Mouse (Mus musculus) heart, adult 2 months (tissue): Measurements from ENCODE around the gene Mib2. TPM values are rescaled to one million over a fixed set of nuclear protein-coding genes. Genes with fewer than 3 reads are reported as not detected.

Experiments
- DNase-seq, 2 experiments: peaks; one replicate each; pipeline ENCODE4 v3.0.0; 2021
- H3K27ac ChIP-seq: fragments of 200-600 bp; 2 replicates; pipeline ENCODE4 v1.8.1; 2022
- H3K27me3 ChIP-seq: fragments of 200-500 bp; 2 replicates; pipeline ENCODE4 v1.6.1; 2012; ENCODE audit warnings: mild to moderate bottlenecking, low read length, inconsistent platforms, mixed read lengths; ENCODE audit not compliant: control insufficient read depth, insufficient read depth
- H3K36me3 ChIP-seq: fragments of 200-500 bp; 2 replicates; pipeline ENCODE4 v1.6.1; 2012; ENCODE audit warnings: low read length, inconsistent platforms; ENCODE audit not compliant: control insufficient read depth, insufficient read depth
- H3K4me1 ChIP-seq: fragments of 200-500 bp; 2 replicates; pipeline ENCODE4 v1.6.1; 2011; ENCODE audit warnings: low read length; ENCODE audit not compliant: control insufficient read depth, insufficient read depth
- H3K4me3 ChIP-seq: fragments of 200-600 bp; 2 replicates; pipeline ENCODE4 v1.8.1; 2022
- H3K79me2 ChIP-seq: fragments of 200-500 bp; replicated peaks from 2 replicates; pipeline ENCODE4 v1.6.1; 2012; ENCODE audit warnings: mild to moderate bottlenecking, inconsistent platforms, low read length, moderate library complexity, mixed read lengths; ENCODE audit not compliant: control insufficient read depth, insufficient read depth
- H3K9ac ChIP-seq: fragments of 200-500 bp; 2 replicates; pipeline ENCODE4 v1.6.1; 2012; ENCODE audit warnings: low read depth, mild to moderate bottlenecking, control low read depth, inconsistent platforms, low read length, mixed read lengths
- CTCF ChIP-seq: fragments of 200-600 bp; IDR thresholded peaks from 2 replicates; pipeline ENCODE4 v1.8.1; 2022; ENCODE audit warnings: antibody characterized with exemption, mild to moderate bottlenecking, moderate library complexity
- EP300 ChIP-seq: fragments of 200-500 bp; IDR thresholded peaks from 2 replicates; pipeline ENCODE4 v1.6.1; 2011; ENCODE audit warnings: low read depth, low read length, control low read depth; ENCODE audit not compliant: insufficient read depth
- POLR2A ChIP-seq: fragments of 200-500 bp; IDR thresholded peaks from 2 replicates; pipeline ENCODE4 v1.6.1; 2011; ENCODE audit warnings: mild to moderate bottlenecking, low read depth, low read length, control low read depth; ENCODE audit not compliant: insufficient read depth
- WGBS: fragments of 180-500 bp; shearing (Covaris S2); methylation state at CpG from one replicate; pipeline ENCODE4 v1.1.7; 2018; 5-methylcytosine and 5-hydroxymethylcytosine counted together
- intact Hi-C: fragments of 180-260 bp; cut with DNase I; formaldehyde crosslinking; loops from one replicate; pipeline ENCODE4 v1.15.1; 2025
- polyA plus RNA-seq: library from polyadenylated mRNA; depleted of rRNA; stranded (reverse); fragments of >200 nt; gene quantifications from 2 replicates; pipeline ENCODE4 v1.2.3, GENCODE M21; 2012; rRNA removed
- total RNA-seq, 2 experiments: library from RNA; stranded (reverse); gene quantifications; 2 replicates each; pipeline ENCODE4 v1.2.3; 2021

The Mib2 gene
- total and polyA plus RNA-seq, 3 experiments, result 24.9 to 35.8 (median 25.7) TPM

- TF ChIP-seq EP300, result no peak
- no peak for TF ChIP-seq CTCF
- no peak for TF ChIP-seq POLR2A
- WGBS, result 88% methylated on average over 3 of the region's 3 CpGs
- Histone ChIP-seq H3K36me3 (0 out of 2 replicates have a peak, but pooled peaks cover 2% of the 10 kb centered on the region), H3K4me1 (no peaks in the 10 kb centered on the region), H3K27ac (no peak overlapping the region), H3K27me3 (no peaks in the 10 kb centered on the region), H3K9ac (no peak overlapping the region), H3K79me2 (no peaks in the 10 kb centered on the region), H3K4me3 (no peak overlapping the region)
- no peak for DNase-seq
- intact Hi-C loops, result no loop called here
Observed at GRCm38 (mm10) chr4:155611860-155612259, 57.1 kb downstream of the Mib2 start.

- Histone ChIP-seq H3K9ac (no peak overlapping the region), H3K36me3 (peaks cover 3% of the 10 kb centered on the region; the same call in 1 of the 2 replicates), H3K4me3 (no peak overlapping the region), H3K4me1 (no peaks in the 10 kb centered on the region), H3K79me2 (no peaks in the 10 kb centered on the region), H3K27me3 (no peaks in the 10 kb centered on the region), H3K27ac (no peak overlapping the region)
- TF ChIP-seq EP300, result no peak
- no peak for TF ChIP-seq CTCF
- no peak for TF ChIP-seq POLR2A
- no peak for DNase-seq
- intact Hi-C loops, result no loop called here
- 86% methylated on average over 2 of the region's 2 CpGs for WGBS
Observed at GRCm38 (mm10) chr4:155606825-155607224, 62.2 kb downstream of the Mib2 start.

- Histone ChIP-seq H3K27ac (no peak overlapping the region), H3K27me3 (no peaks in the 10 kb centered on the region), H3K4me3 (no peak overlapping the region), H3K9ac (no peak overlapping the region), H3K36me3 (peaks cover 3% of the 10 kb centered on the region; the same call in 1 of the 2 replicates), H3K79me2 (no peaks in the 10 kb centered on the region), H3K4me1 (no peaks in the 10 kb centered on the region)
- DNase-seq, result no peak
- TF ChIP-seq CTCF (no peak), POLR2A (no peak), EP300 (no peak)
- 90% methylated on average over 4 of the region's 4 CpGs for WGBS
- intact Hi-C loops, result no loop called here
Observed at GRCm38 (mm10) chr4:155605132-155605531, 63.9 kb downstream of the Mib2 start.

Other genes starting within 250 kb of the Mib2 start
- 10 to 100 TPM in 1 of 2 experiments, 1 to 10 TPM in 1; 7.0 to 11.2 TPM for gene Tmem52, start 200.1 kb downstream of the Mib2 start, total RNA-seq
- gene Tmem52, start 200.1 kb downstream of the Mib2 start, polyA plus RNA-seq, result 2.1 and 4.8 TPM in 2 replicates
- gene Gnb1, start 177.8 kb downstream of the Mib2 start, total RNA-seq, result 100 to 1,000 TPM; 147 to 151 TPM
- gene Gnb1, start 177.8 kb downstream of the Mib2 start, polyA plus RNA-seq, result 257 and 332 TPM in 2 replicates
- gene Nadk, start 106.8 kb downstream of the Mib2 start, total RNA-seq, result 10 to 100 TPM; 28.4 to 33.2 TPM
- gene Nadk, start 106.8 kb downstream of the Mib2 start, polyA plus RNA-seq, result 42.0 and 49.5 TPM in 2 replicates
- gene Slc35e2, start 67.8 kb downstream of the Mib2 start, total RNA-seq, result 1 to 10 TPM; 6.3 to 8.2 TPM
- 4.1 and 7.2 TPM in 2 replicates for gene Slc35e2, start 67.8 kb downstream of the Mib2 start, polyA plus RNA-seq
- 10 to 100 TPM; 29.3 to 30.2 TPM for gene Cdk11b, start 44.3 kb downstream of the Mib2 start, total RNA-seq
- 17.4 and 20.5 TPM in 2 replicates for gene Cdk11b, start 44.3 kb downstream of the Mib2 start, polyA plus RNA-seq
- gene Gm10563, start 23.8 kb downstream of the Mib2 start, total RNA-seq, result not detected
- gene Gm10563, start 23.8 kb downstream of the Mib2 start, polyA plus RNA-seq, result not detected in 2 replicates
- gene Mmp23, start 15.8 kb downstream of the Mib2 start, total RNA-seq, result 1 to 10 TPM; 7.3 to 7.5 TPM
- 20.7 and 27.0 TPM in 2 replicates for gene Mmp23, start 15.8 kb downstream of the Mib2 start, polyA plus RNA-seq
- 1 to 10 TPM; 1.2 to 1.5 TPM for gene Fndc10, start 25.1 kb upstream of the Mib2 start, total RNA-seq
- 3.5 and 3.9 TPM in 2 replicates for gene Fndc10, start 25.1 kb upstream of the Mib2 start, polyA plus RNA-seq
- gene Ssu72, start 35.6 kb upstream of the Mib2 start, total RNA-seq, result 10 to 100 TPM; 43.6 to 51.6 TPM
- 51.7 and 60.9 TPM in 2 replicates for gene Ssu72, start 35.6 kb upstream of the Mib2 start, polyA plus RNA-seq
- gene Tmem240, start 65.6 kb upstream of the Mib2 start, total RNA-seq, result under 1 TPM; 0.26 to 0.32 TPM
- 0.33 and 0.59 TPM in 2 replicates for gene Tmem240, start 65.6 kb upstream of the Mib2 start, polyA plus RNA-seq
- 10 to 100 TPM; 42.3 to 47.7 TPM for gene Atad3a, start 91.9 kb upstream of the Mib2 start, total RNA-seq
- gene Atad3a, start 91.9 kb upstream of the Mib2 start, polyA plus RNA-seq, result 83.7 and 85.4 TPM in 2 replicates
- 1 to 10 TPM; 6.4 to 9.8 TPM for gene Vwa1, start 105.5 kb upstream of the Mib2 start, total RNA-seq
- 14.4 and 21.7 TPM in 2 replicates for gene Vwa1, start 105.5 kb upstream of the Mib2 start, polyA plus RNA-seq
- 1 to 10 TPM in 1 of 2 experiments, under 1 TPM in 1; 0.84 to 1.1 TPM for gene Tmem88b, start 116.7 kb upstream of the Mib2 start, total RNA-seq
- 0.96 and 2.0 TPM in 2 replicates for gene Tmem88b, start 116.7 kb upstream of the Mib2 start, polyA plus RNA-seq
- gene Ankrd65, start 121.2 kb upstream of the Mib2 start, total RNA-seq, result not detected
- 0.41 TPM in 1 of 2 replicates, not detected in the other for gene Ankrd65, start 121.2 kb upstream of the Mib2 start, polyA plus RNA-seq
- gene Mrpl20, start 133.7 kb upstream of the Mib2 start, total RNA-seq, result 10 to 100 TPM; 69.9 to 77.9 TPM
- gene Mrpl20, start 133.7 kb upstream of the Mib2 start, polyA plus RNA-seq, result 49.6 and 50.7 TPM in 2 replicates
- gene Ccnl2, start 143.3 kb upstream of the Mib2 start, total RNA-seq, result 10 to 100 TPM; 26.6 to 27.4 TPM
- gene Ccnl2, start 143.3 kb upstream of the Mib2 start, polyA plus RNA-seq, result 46.0 and 69.4 TPM in 2 replicates
- gene Aurkaip1, start 162.1 kb upstream of the Mib2 start, total RNA-seq, result 100 to 1,000 TPM in 1 of 2 experiments, 10 to 100 TPM in 1; 99.2 to 117 TPM
- 106 and 125 TPM in 2 replicates for gene Aurkaip1, start 162.1 kb upstream of the Mib2 start, polyA plus RNA-seq
- 10 to 100 TPM; 26.7 to 31.9 TPM for gene Mxra8, start 170.5 kb upstream of the Mib2 start, total RNA-seq
- gene Mxra8, start 170.5 kb upstream of the Mib2 start, polyA plus RNA-seq, result 84.7 and 118 TPM in 2 replicates
- gene Dvl1, start 178.2 kb upstream of the Mib2 start, total RNA-seq, result 10 to 100 TPM; 46.3 to 47.3 TPM
- 62.7 and 64.7 TPM in 2 replicates for gene Dvl1, start 178.2 kb upstream of the Mib2 start, polyA plus RNA-seq
- under 1 TPM; 0.13 to 0.16 TPM for gene Tas1r3, start 194.2 kb upstream of the Mib2 start, total RNA-seq
- gene Tas1r3, start 194.2 kb upstream of the Mib2 start, polyA plus RNA-seq, result 0.32 and 0.35 TPM in 2 replicates
- gene Cptp, start 200.2 kb upstream of the Mib2 start, total RNA-seq, result 1 to 10 TPM; 5.1 to 6.9 TPM
- gene Cptp, start 200.2 kb upstream of the Mib2 start, polyA plus RNA-seq, result 8.9 and 12.4 TPM in 2 replicates
- 10 to 100 TPM; 15.3 to 17.4 TPM for gene Ints11, start 200.3 kb upstream of the Mib2 start, total RNA-seq
- 15.8 and 23.2 TPM in 2 replicates for gene Ints11, start 200.3 kb upstream of the Mib2 start, polyA plus RNA-seq
- 10 to 100 TPM in 1 of 2 experiments, 1 to 10 TPM in 1; 9.4 to 10.1 TPM for gene Pusl1, start 222.6 kb upstream of the Mib2 start, total RNA-seq
- gene Pusl1, start 222.6 kb upstream of the Mib2 start, polyA plus RNA-seq, result 19.9 and 31.3 TPM in 2 replicates
- 10 to 100 TPM in 1 of 2 experiments, 1 to 10 TPM in 1; 9.7 to 11.3 TPM for gene Acap3, start 222.6 kb upstream of the Mib2 start, total RNA-seq
- gene Acap3, start 222.6 kb upstream of the Mib2 start, polyA plus RNA-seq, result 19.2 and 20.0 TPM in 2 replicates